Mouse (Mus musculus) T-helper 1 cell (primary cell): Measurements from ENCODE around the gene 2810004N23Rik.

Experiments used
- in situ Hi-C: fragments of 300-600 bp; cut with MboI, MseI; formaldehyde crosslinking; loops from one replicate; pipeline ENCODE4 v1.15.1; 2025; ENCODE audit warnings: high pct_unique_total_duplicates

2810004N23Rik gene

GRCm38 (mm10) chr8:124823497-124823896, 39.4 kb downstream of the 2810004N23Rik start:
- in situ Hi-C loops, result no loop called here

- in situ Hi-C loops, result no loop called here
Observed at GRCm38 (mm10) chr8:124820125-124820524, 42.8 kb downstream of the 2810004N23Rik start.

DNA sequence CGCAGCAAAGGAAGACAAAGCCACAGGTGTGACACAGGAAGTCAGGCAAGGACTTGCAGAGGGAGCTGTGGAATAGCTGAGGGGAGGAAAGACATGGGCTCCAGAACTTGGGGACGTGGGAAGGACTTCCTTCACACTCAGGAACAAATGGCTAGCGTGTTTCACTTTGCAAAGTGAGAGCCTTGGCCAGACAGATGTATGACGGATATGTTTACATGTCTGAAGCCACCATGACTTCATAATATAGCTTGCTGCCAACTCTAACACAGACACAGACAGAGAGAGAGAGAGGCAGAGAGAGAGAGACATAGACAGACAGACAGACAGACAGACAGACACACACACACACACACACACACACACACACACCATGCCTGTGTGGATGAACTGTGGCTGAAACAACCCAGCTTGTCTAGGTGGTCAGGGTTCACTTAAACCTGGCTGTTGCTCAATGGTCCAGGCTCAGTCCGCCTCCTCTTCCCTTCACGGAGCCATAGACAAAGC, 43.3 kb downstream of the 2810004N23Rik start:
- in situ Hi-C loops, result no loop called here

DNA sequence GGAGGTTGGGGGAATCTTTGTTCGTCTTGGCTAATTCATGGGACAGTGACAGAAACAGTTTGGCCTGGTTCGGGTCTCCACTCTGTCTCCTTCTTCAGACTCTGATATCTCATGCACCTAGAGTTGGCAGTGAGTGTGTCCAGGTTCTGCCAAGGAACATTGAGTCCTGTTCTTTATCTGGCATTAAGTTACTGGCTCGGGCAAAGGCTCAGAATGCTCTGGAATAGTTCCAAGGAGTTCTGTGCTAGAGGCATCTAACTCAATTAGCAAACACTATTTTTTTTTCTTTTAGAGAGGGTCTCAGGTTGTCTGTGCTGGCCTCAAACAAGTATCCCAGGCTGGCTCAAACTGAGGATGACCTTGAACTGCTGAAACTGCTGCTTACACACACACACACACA, 45.6 kb downstream of the 2810004N23Rik start:
- in situ Hi-C loops, result no loop called here

GRCm38 (mm10) chr8:124816866-124817265, 46.1 kb downstream of the 2810004N23Rik start:
- in situ Hi-C loops, result no loop called here

DNA sequence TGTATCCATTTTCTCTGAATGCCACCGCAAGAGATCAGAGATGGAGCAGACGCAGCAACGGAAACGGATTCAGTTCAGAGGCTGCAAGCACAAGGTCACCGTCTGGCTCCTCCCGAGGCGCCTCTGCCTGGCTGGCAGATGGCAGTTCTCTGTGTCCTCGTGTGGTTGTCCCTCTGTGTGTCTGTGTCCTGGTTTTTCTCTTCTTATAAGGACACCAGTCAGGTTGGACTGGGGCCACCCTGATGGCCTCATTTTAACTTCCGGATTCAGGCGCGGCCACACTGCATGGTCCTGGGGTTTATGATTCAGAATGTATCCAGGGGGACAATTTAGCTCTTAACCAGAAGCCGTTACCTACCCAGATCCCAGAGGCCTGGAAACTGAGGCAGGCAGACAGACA, 47.0 kb downstream of the 2810004N23Rik start:
- in situ Hi-C loops, result no loop called here

DNA sequence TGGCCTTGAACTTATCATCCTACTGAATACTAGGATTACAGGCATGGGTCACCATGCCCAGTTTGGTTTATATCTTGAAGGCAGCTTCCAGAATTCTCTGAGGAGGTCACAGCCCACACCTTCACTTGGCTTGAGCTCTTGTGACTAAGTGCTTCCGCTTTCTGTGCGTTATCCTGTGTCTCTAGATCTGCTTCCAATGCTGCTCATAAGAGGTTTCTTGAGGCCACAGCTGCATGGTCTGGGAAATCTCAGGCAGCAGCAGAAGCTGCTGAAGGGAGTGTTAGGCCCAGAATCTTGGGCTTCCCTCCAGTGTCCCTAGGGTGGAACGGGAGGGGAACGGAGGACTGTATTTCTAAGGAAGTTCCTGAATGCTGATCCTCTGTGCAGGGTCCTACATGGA, 49.6 kb downstream of the 2810004N23Rik start:
- in situ Hi-C loops, result no loop called here

- in situ Hi-C loops, result no loop called here
Observed at GRCm38 (mm10) chr8:124810689-124811394, 52.1 kb downstream of the 2810004N23Rik start.

- in situ Hi-C loops, result no loop called here
Observed at GRCm38 (mm10) chr8:124810056-124810610, 52.8 kb downstream of the 2810004N23Rik start.

DNA sequence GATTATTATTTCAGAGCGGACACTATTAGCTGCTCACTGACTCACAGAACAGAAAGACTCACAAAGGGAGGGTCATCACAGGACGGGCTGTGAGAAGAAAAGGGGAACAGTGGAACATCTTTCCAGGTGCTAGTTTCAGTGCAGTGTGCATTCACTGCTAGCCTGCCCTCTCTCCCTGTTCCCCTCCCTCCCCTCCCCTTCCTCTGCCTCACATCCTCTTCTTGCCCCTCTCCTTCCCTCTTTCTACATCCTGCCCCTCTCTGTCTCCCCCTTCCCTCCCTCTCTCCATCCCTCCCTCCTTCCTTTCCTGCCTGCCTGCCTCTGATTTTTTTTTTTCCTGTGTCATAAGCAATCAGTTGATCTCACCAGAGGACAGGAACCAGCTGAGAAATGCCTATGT, 53.5 kb downstream of the 2810004N23Rik start:
- in situ Hi-C loops, result no loop called here

GRCm38 (mm10) chr8:124805990-124806389, 56.9 kb downstream of the 2810004N23Rik start:
- in situ Hi-C loops, result no loop called here

DNA sequence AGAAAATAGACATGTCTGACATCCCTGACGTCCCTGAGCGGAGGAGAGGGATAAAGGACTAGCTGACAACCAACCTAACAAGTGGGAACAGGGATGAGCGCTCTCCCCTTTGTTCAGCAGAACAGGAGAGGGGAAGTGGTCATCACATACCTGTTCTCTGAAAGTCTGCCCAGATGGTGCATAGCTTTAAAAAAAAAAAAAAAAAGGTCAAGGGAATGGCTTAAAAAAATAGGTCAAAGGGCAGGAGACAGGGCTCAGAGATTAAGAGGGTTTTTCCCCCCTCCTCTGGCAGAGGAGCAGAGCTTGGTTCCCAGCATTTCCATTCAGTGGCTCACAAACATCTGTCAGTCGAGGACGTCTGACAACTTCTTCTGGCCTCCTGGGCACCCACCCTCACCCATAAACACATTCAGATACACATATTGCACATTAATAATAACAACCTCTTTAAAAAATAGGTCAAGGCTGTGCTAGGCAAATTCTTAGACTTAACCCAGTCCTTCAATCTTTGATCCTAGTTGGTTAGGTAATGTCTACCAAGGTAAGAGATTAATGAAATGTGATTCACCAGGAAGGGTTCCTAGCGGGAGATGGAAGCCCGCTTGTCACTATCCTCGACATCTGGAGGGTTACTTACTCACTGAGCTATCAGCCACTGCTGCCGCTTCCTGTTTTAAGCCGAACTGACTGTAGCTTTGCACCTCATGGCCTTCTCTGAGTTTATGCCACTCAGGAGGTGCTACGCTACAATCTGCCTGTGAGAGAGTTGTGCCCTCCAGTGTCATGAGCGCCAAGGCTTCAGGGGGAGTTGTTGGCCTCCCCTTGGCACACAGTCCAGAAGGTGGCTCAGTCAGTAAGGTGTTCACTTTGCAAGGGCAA, 58.9 kb downstream of the 2810004N23Rik start:
- in situ Hi-C loops, result no loop called here

- in situ Hi-C loops, result no loop called here
Observed at GRCm38 (mm10) chr8:124800542-124800941, 62.4 kb downstream of the 2810004N23Rik start.

- in situ Hi-C loops, result no loop called here
Observed at GRCm38 (mm10) chr8:124795781-124796488, 67.0 kb downstream of the 2810004N23Rik start.

DNA sequence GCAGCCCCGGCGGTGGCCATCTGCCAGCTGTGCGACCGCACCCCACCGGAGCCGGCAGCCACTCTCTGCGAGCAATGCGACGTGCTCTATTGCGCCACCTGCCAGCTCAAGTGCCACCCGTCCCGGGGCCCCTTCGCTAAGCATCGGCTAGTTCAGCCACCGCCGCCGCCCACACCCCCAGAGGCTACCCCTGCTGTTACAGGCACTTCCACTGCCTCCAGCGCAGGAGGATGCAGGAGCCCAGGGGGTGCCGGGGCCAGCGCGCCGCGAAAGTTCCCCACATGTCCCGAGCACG, 68.5 kb downstream of the 2810004N23Rik start:
- in situ Hi-C loops, result no loop called here

GRCm38 (mm10) chr8:124793661-124794485, 69.0 kb downstream of the 2810004N23Rik start:
- in situ Hi-C loops, result no loop called here

- in situ Hi-C loops, result no loop called here
Observed at GRCm38 (mm10) chr8:124793172-124793651, 69.7 kb downstream of the 2810004N23Rik start.

DNA sequence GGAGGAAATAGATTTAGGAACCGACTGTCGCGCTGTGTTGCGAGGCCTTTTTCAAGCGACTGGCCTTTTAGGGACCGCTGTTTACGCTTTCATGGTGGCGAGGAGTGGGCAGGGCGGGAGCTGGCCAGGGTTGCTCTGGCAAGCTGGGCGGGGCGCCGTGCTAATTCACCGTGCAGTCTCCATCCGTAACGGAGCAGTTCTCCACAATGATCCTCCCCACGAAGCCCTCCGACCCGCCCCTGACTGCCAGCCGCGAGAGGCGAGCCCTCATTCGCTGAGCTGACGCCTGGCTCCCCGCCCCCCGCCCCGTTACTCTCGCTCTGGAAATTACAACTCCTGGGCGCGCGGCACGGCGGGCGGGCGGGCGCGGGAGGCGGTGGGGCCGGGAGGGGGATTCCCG, 70.2 kb downstream of the 2810004N23Rik start, which contains the start of gene Trim67:
Gene Trim67, plus strand, starts transcription at position 385 of the 400 bp plus-strand sequence.
- in situ Hi-C loops, result no loop called here

GRCm38 (mm10) chr8:124792186-124792585, 70.7 kb downstream of the 2810004N23Rik start:
- in situ Hi-C loops, result no loop called here

DNA sequence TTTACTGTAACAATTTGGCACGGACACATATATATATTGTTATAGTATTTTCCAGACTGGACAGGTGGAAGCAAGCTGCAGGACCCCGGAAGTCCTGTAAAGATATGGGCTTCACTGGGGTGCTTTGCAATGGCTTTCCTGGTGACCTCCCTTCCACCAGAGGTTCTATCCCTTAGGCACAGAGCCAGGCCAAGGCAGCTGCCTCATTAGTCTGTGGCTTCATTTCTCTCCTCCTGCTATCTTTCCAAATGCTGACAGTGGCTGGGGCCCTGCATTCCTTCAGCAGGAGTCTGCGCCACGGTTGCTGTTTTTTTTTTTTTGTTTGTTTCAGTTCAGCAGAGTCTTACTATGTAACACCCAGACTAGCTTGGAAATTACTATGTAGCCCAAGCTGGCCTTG, 71.2 kb downstream of the 2810004N23Rik start:
- in situ Hi-C loops, result no loop called here

GRCm38 (mm10) chr8:124790676-124791075, 72.2 kb downstream of the 2810004N23Rik start:
- in situ Hi-C loops, result no loop called here
